Mouse (Mus musculus) intestine, embryonic 15.5 days (tissue): ENCODE measurements around the gene Hebp2. TPM values are rescaled to one million over a fixed set of nuclear protein-coding genes. Genes with fewer than 3 reads are reported as not detected.
A peak's percentile ranks its signal among the peaks of the same experiment; 100 is the strongest.

Experiments used
- ATAC-seq: fragments of 200-750 bp; cut with Nextera tagmentation; 2 replicates; pipeline ENCODE4 v1.8.0; 2017; ENCODE audit warnings: moderate TSS enrichment, moderate library complexity
- H3K27ac ChIP-seq: fragments of 300-500 bp; sonication (generic); 2 replicates; pipeline ENCODE4 v1.5.1; 2015; ENCODE audit warnings: mild to moderate bottlenecking, inconsistent platforms
- H3K27me3 ChIP-seq: fragments of 300-500 bp; sonication (generic); replicated peaks from 2 replicates; pipeline ENCODE4 v1.6.1; 2015; ENCODE audit warnings: inconsistent platforms
- H3K36me3 ChIP-seq: fragments of 300-500 bp; sonication (generic); 2 replicates; pipeline ENCODE4 v1.6.1; 2015; ENCODE audit warnings: inconsistent platforms
- H3K4me1 ChIP-seq: fragments of 300-500 bp; sonication (generic); replicated peaks from 2 replicates; pipeline ENCODE4 v1.6.1; 2015; ENCODE audit warnings: inconsistent platforms
- H3K4me2 ChIP-seq: fragments of 300-500 bp; sonication (generic); replicated peaks from 2 replicates; pipeline ENCODE4 v1.6.1; 2015; ENCODE audit warnings: mild to moderate bottlenecking, inconsistent platforms
- H3K4me3 ChIP-seq: fragments of 300-500 bp; sonication (generic); replicated peaks from 2 replicates; pipeline ENCODE4 v1.5.1; 2015; ENCODE audit warnings: inconsistent platforms
- H3K9ac ChIP-seq: fragments of 300-500 bp; sonication (generic); 2 replicates; pipeline ENCODE4 v1.6.1; 2015; ENCODE audit warnings: inconsistent platforms
- H3K9me3 ChIP-seq: fragments of 300-500 bp; sonication (generic); 2 replicates; pipeline ENCODE4 v1.6.1; 2016; ENCODE audit warnings: inconsistent platforms
- WGBS: fragments of 180-500 bp; shearing (Covaris S2); methylation state at CpG from one replicate; pipeline ENCODE4 v1.1.7; 2015; 5-methylcytosine and 5-hydroxymethylcytosine counted together
- polyA plus RNA-seq: library from polyadenylated mRNA; unstranded; fragments of >200 nt; fragmentation: Nextera tagmentation; extraction: Ambion mirVana; gene quantifications from 2 replicates; pipeline ENCODE4 v1.2.1, GENCODE M21; 2015

Gene Hebp2
- polyA plus RNA-seq, 1 experiment from 2014 or later = 9.0 TPM

DNA sequence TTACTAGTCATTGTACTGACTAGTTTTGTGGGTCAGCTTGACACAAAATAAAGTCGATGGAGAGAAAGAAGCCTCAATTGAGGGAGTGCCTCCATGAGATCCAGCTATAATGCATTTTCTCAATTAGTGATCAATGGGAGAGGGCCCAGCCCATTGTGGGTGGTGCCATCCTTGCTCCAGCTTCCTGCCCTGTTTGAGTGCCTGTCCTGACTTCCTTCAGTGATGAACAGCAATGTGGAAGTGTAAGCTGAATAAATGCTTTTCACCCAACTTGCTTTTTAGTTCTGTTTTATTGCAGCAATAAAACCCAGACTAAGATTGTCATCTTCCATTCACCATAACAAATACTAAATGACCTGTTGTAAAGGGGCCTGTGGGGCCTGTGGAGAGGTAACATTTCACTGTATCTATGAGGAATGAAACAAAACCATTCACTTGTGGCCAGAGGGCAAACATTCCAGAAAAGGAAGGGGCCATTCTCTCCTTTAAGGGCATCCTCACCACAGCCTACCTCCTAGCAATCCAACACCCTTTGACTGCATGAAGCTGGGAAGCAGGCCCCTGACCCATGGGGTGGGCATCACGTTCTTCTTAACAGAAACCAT is 37.9 kb downstream of the Hebp2 start:
- Histone ChIP-seq H3K9ac (no peak overlapping the region), H3K4me2 (no peak overlapping the region), H3K4me3 (no peak overlapping the region), H3K27me3 (no peaks in the 10 kb centered on the region), H3K9me3 (no peaks in the 10 kb centered on the region), H3K27ac (peak overlapping the region; percentile 54), H3K4me1 (peaks cover 7% of the 10 kb centered on the region; the same call in 1 of the 2 replicates), H3K36me3 (no peaks in the 10 kb centered on the region)
- ATAC-seq = peak; percentile 88
- WGBS = 53% methylated on average over 2 of the region's 2 CpGs

DNA sequence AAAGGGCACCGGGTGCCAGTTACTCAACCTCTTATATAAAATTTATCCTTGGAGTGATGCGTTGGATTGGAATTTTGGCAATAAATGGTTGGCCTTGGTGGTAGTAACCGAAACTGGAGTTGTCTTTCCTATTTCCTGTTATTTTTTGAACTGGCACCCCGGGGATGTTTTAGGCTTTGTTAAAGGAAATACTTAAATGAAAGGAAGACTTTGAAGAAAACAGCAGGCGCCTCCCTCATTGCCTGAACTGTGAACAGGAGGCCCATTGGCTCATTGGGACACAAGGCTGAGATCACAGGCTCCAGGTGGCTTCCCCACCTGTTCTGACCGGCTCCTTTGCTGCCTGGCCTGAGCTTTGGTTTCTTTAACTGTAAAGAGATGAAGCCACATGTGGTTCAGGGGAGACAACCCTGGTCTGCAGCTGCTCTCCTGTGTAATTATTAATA is 39.4 kb downstream of the Hebp2 start:
- Histone ChIP-seq H3K36me3 (no peaks in the 10 kb centered on the region), H3K4me1 (peaks cover 7% of the 10 kb centered on the region; the same call in 1 of the 2 replicates), H3K27ac (no peak overlapping the region), H3K9me3 (no peaks in the 10 kb centered on the region), H3K27me3 (no peaks in the 10 kb centered on the region), H3K4me3 (no peak overlapping the region), H3K4me2 (no peak overlapping the region), H3K9ac (no peak overlapping the region)
- ATAC-seq = no peak
- whole genome bisulfite sequencing = 66% methylated on average over 6 of the region's 6 CpGs

DNA sequence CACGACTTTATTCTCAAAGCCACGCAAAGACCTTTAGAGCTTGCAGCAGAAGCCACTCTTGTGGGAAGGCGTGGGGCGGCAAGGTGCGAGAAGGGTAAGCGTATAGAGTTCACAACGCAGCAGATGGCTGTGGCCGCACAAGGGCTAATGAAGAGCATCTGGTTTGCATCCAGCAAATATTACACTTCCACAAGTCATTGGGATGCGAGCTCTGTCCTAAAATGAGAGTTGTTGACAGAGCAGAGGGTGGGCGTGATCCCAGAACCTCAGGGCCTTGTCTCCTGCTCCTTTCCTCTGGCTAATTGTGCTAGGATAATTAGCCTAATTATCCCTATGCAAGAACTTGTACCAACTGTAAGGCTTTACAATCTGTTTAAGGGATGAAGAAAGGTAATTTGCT is 40.2 kb downstream of the Hebp2 start:
- no peak overlapping the region for H3K27ac ChIP-seq
- WGBS = 78% methylated on average over 10 of the region's 10 CpGs
- H3K4me3 ChIP-seq = no peak overlapping the region
- H3K9ac ChIP-seq = no peak overlapping the region
- H3K9me3 ChIP-seq = no peaks in the 10 kb centered on the region
- peaks cover 7% of the 10 kb centered on the region; the same call in 1 of the 2 replicates for H3K4me1 ChIP-seq
- ATAC-seq = no peak
- H3K36me3 ChIP-seq = no peaks in the 10 kb centered on the region
- no peak overlapping the region for H3K4me2 ChIP-seq
- no peaks in the 10 kb centered on the region for H3K27me3 ChIP-seq

DNA sequence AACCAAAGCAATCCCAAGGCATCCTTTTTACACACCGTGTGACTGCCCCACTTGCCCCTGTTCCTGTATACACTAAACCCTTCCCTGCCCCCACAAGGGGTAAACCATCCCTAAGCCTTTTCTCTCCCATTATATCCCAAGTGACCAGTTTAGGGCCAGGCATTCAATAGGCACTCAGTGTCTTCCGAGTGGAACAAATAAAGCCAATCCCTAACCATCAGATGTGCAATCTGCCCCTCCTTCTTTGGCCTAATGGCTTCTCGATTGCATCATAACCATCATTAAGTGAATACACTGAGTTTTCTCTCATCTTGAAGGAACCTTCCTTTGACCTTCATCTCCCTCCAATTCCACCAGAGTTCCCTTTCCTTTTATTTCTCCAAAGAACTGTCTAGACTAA is 43.9 kb downstream of the Hebp2 start:
- H3K4me2 ChIP-seq = no peak overlapping the region
- H3K4me3 ChIP-seq = no peak overlapping the region
- 75% methylated on average over 3 of the region's 3 CpGs for WGBS
- H3K9me3 ChIP-seq = no peaks in the 10 kb centered on the region
- H3K27me3 ChIP-seq = no peaks in the 10 kb centered on the region
- no peaks in the 10 kb centered on the region for H3K4me1 ChIP-seq
- no peak overlapping the region for H3K9ac ChIP-seq
- H3K27ac ChIP-seq = no peak overlapping the region
- no peaks in the 10 kb centered on the region for H3K36me3 ChIP-seq
- ATAC-seq = no peak

DNA sequence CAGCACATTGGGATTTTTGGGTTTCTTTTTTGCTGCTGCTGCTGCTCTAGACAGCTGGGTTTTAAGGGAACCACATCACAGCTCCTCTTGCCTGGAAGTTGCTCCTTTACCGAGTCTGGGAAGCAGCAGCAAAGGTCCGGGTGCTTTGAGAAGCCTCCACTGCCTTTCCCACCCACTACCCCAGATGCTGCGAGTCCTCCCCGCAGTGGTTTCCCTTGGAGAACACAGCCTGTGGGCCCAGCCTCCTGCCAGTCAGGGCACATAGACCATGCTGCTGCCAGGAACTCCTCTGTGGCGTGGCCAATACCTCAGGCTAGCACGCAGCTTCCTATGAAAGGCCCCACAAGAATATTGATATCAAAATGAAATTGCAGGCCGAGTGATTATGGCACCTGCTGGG is 48.8 kb downstream of the Hebp2 start:
- no peak overlapping the region for H3K27ac ChIP-seq
- H3K4me3 ChIP-seq = no peak overlapping the region
- H3K27me3 ChIP-seq = no peaks in the 10 kb centered on the region
- WGBS = 78% methylated on average over 7 of the region's 7 CpGs
- no peaks in the 10 kb centered on the region for H3K36me3 ChIP-seq
- ATAC-seq = no peak
- H3K4me2 ChIP-seq = no peak overlapping the region
- no peaks in the 10 kb centered on the region for H3K4me1 ChIP-seq
- H3K9me3 ChIP-seq = no peaks in the 10 kb centered on the region
- H3K9ac ChIP-seq = no peak overlapping the region

DNA sequence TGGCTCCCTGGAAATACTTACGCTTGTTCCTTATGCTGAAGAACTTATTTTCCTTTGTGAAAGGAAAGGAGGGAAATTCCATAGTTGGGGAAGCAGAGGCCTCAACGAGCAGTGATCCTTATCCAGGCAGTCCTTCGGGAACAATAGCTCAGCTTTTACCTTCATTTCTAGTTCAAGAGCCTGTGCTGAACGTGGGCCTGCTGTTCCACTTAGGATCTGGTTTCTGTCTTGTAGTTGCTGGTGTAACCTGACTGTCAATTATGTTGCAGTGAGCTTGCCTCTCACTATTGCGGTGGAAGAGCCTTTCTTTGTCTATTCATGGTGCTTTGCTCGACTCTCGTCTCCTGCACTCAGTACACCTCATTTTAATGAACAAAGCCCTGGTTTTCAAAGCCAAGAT is 51.6 kb downstream of the Hebp2 start:
- no peak overlapping the region for H3K4me2 ChIP-seq
- no peaks in the 10 kb centered on the region for H3K9me3 ChIP-seq
- no peak for ATAC-seq
- no peak overlapping the region for H3K4me3 ChIP-seq
- H3K27ac ChIP-seq = no peak overlapping the region
- no peaks in the 10 kb centered on the region for H3K36me3 ChIP-seq
- no peaks in the 10 kb centered on the region for H3K27me3 ChIP-seq
- H3K4me1 ChIP-seq = no peaks in the 10 kb centered on the region
- H3K9ac ChIP-seq = no peak overlapping the region
- WGBS = 45% methylated on average over 7 of the region's 7 CpGs

DNA sequence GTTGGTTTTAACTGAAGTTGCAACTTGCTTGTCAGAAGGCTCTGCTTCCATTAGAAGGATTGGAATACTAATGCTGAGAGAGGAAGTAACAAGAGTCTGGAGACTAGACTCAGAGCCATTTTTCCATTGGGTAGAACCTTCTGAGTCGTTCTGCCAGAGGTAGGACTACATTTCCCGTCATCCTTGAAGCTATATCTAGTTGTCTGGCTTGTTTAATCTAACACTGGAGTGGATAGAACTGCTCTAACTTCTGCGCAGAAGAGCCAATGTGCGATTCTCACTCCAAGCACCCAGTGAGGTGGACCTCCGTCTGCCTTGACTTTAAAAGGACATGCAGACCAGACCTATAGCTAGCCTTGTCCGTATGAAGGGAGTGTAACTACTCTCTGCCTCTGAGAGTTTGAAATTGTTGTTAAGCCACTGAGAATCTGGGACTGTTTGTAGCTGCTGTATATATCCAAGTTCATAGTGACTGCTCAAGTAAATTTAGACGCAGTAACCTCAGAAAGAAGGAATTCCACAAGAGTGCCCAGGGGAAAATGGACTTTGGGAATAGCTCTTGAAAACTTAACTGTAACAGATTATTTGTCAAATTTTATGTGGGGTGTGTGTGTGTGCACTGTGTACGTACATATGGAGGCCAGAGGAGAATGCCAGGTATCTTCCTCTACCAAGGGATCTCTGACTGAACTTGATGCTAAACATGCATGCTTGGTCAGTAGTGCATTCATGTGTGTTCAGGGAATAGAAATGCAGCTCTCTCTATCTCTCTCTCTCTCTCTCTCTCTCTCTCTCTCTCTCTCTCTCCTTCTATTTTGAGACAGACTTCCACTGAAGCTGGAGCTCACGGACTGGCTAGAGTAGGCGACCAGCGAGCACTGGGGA is 52.6 kb downstream of the Hebp2 start:
- H3K4me3 ChIP-seq = no peak overlapping the region
- H3K4me2 ChIP-seq = no peak overlapping the region
- H3K9me3 ChIP-seq = no peaks in the 10 kb centered on the region
- no peak for ATAC-seq
- no peaks in the 10 kb centered on the region for H3K27me3 ChIP-seq
- H3K36me3 ChIP-seq = no peaks in the 10 kb centered on the region
- WGBS = 85% methylated on average over 11 of the region's 11 CpGs
- H3K4me1 ChIP-seq = no peaks in the 10 kb centered on the region
- H3K9ac ChIP-seq = no peak overlapping the region
- no peak overlapping the region for H3K27ac ChIP-seq

DNA sequence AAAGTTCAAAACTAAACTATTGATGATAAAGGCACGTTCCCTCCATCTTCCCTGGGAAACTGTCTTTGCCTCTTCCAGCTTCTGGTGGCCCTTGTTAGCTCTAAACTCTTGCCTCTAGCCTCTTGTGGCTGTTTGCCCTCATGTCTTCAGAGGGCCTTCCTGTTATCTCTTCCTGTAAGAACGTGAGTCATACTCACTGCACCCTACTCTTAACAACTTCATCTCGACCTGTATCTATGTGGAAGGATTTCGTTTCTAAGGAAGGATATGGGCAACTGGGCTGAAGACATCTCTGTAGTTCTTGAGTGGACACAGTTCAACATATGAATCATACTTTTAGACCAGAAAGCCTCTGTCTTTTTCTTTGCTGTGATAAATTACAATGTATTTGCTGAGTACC is 53.9 kb downstream of the Hebp2 start:
- Histone ChIP-seq H3K36me3 (no peaks in the 10 kb centered on the region), H3K4me3 (no peak overlapping the region), H3K4me1 (no peaks in the 10 kb centered on the region), H3K9me3 (no peaks in the 10 kb centered on the region), H3K27me3 (no peaks in the 10 kb centered on the region), H3K27ac (no peak overlapping the region), H3K4me2 (no peak overlapping the region), H3K9ac (no peak overlapping the region)
- WGBS = 52% methylated on average over 4 of the region's 4 CpGs
- ATAC-seq = 0 out of 2 replicates have a peak, but pooled peaks have one; percentile 39

DNA sequence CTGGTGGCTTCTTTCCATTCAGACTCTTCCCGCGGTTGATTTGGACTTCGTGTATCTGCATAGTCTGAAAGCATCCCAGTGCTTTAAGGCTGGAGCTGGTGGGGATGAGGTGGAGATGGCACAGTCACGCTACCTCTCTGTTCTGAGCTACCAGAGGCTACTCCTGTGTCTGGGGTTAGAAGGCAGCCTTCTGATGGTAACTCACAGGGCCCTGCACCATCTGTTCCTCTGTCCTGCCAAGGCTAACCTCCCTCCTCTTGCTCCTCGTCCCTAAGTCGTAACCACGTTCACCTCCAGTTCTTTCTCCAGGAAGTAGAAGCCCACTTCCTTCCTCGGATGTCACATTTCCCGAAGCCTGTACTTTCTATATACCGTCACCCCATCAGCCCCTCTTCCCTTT is 55.9 kb downstream of the Hebp2 start:
- ATAC-seq = no peak
- no peaks in the 10 kb centered on the region for H3K4me1 ChIP-seq
- no peaks in the 10 kb centered on the region for H3K36me3 ChIP-seq
- H3K9me3 ChIP-seq = no peaks in the 10 kb centered on the region
- no peak overlapping the region for H3K4me2 ChIP-seq
- no peak overlapping the region for H3K27ac ChIP-seq
- WGBS = 86% methylated on average over 10 of the region's 10 CpGs
- H3K27me3 ChIP-seq = no peaks in the 10 kb centered on the region
- H3K9ac ChIP-seq = no peak overlapping the region
- no peak overlapping the region for H3K4me3 ChIP-seq

Other genes with a start within 250 kb of the Hebp2 start
- gene Nhsl1, start 227.1 kb downstream of the Hebp2 start, polyA plus RNA-seq = 9.2 and 10.0 TPM in 2 replicates
- 2.2 and 2.9 TPM in 2 replicates for gene Arfgef3, start 197.9 kb upstream of the Hebp2 start, polyA plus RNA-seq
- 0.08 and 0.11 TPM in 2 replicates for gene Gm4922, start 240.7 kb upstream of the Hebp2 start, polyA plus RNA-seq